Mouse (Mus musculus): ENCODE measurements at regions not wholly inside any gene's neighbourhood (a gene's known extent, or its start where the extent isn't known, plus 50 kb on each side); places are given as distances from the start of the nearest gene placed in this dataset.

- Histone ChIP-seq H3K4me1 (replicated peaks; ENCODE audit: control insufficient read depth in 2 of 2, insufficient read depth in 2 of 2, low read length in 1 of 2) (no peaks in the 10 kb centered on the region), H3K27me3 (ENCODE audit: control insufficient read depth, insufficient read depth, low read length) (no peaks in the 10 kb centered on the region), H3K27ac (no peak overlapping the region), H3K9me3 (ENCODE audit: control insufficient read depth, low read length) (no peaks in the 10 kb centered on the region), H3K9ac (replicated peaks) (no peak overlapping the region), H3K4me3 (ENCODE audit: insufficient read depth in 1 of 2, low read depth in 2 of 2, low read length in 2 of 2) (no peak overlapping the region), H3K4me2 (ENCODE audit: low read depth) (no peak overlapping the region), H3K36me3 (replicated peaks; ENCODE audit: control insufficient read depth, insufficient read depth, low read depth) (no peaks in the 10 kb centered on the region)
- 45% methylated on average over 6 of the region's 6 CpGs for WGBS (ENCODE audit: insufficient replicate concordance)
- DNase-seq (ENCODE audit: low read depth in 3 of 3, low spot score in 3 of 3) (no peak), ATAC-seq (ENCODE audit: insufficient read depth) (no peak)
- TF ChIP-seq EP300 (IDR thresholded peaks at IDR 0.05; ENCODE audit: low read depth) (no peak), CTCF (IDR thresholded peaks at IDR 0.05; ENCODE audit: low read depth) (no peak)
These were observed 108.7 kb upstream of the Cp start for GRCm38 (mm10) chr3:19848031-19848735.

DNA sequence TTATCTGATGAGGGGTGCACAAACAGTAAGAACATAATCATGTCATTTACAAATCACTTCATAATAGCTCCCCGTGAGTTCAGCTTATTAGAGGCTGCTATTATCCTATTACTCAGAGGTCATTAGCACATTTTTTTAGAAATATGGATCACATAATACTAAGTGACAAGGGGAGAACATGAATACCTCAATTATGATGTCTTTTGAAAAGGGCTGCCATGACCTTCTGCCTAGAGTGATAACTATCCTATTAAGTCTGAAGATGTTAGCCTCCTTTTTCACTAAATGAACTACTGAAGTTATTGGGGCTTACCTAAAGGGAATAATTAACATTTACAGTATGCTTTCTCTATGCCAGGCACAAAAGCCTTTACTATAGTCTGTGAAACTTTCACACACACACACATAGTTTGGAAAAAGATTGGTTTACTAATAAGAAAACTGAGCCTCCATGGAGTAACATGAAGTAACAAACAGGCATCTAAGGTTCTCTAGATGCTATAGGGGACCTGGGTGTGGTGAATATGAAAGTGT is 108.1 kb upstream of the Cp start:
- DNase-seq (ENCODE audit: low read depth in 3 of 3, low spot score in 3 of 3) (no peak), ATAC-seq (ENCODE audit: insufficient read depth) (no peak)
- no peaks in the 10 kb centered on the region for H3K9me3 ChIP-seq (ENCODE audit: control insufficient read depth, low read length)
- H3K4me1 ChIP-seq (replicated peaks; ENCODE audit: control insufficient read depth in 2 of 2, insufficient read depth in 2 of 2, low read length in 1 of 2) = no peaks in the 10 kb centered on the region
- WGBS (ENCODE audit: insufficient replicate concordance) = 39% methylated on average over 1 of the region's 1 CpGs
- no peak overlapping the region for H3K9ac ChIP-seq (replicated peaks)
- H3K36me3 ChIP-seq (replicated peaks; ENCODE audit: control insufficient read depth, insufficient read depth, low read depth) = no peaks in the 10 kb centered on the region
- H3K27me3 ChIP-seq (ENCODE audit: control insufficient read depth, insufficient read depth, low read length) = no peaks in the 10 kb centered on the region
- TF ChIP-seq EP300 (IDR thresholded peaks at IDR 0.05; ENCODE audit: low read depth) = no peak
- H3K27ac ChIP-seq = no peak overlapping the region
- no peak overlapping the region for H3K4me3 ChIP-seq (ENCODE audit: insufficient read depth in 1 of 2, low read depth in 2 of 2, low read length in 2 of 2)
- no peak overlapping the region for H3K4me2 ChIP-seq (ENCODE audit: low read depth)

DNA sequence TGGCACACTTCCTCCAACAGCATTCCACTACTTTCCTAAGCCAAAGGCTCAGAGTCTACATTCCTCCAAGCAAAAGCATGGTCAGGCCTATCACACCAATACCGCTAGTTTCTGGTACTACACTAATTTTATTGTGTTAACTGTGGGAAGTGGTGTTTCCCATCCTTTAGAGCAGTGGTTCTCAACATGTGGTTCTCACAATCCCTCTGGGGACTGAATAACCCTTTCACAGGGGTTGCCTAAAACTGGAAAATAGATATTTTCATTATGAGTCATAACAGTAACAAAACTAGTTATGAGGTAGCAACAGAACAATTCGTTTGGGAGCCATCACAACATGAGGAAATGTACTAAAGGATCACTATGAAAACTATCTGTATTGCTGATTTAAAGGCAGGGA is 74.2 kb upstream of the Cp start:
- Histone ChIP-seq H3K4me2 (ENCODE audit: low read depth) (no peak overlapping the region), H3K27ac (no peak overlapping the region), H3K27me3 (ENCODE audit: control insufficient read depth, insufficient read depth, low read length) (no peaks in the 10 kb centered on the region), H3K4me3 (ENCODE audit: insufficient read depth in 1 of 2, low read depth in 2 of 2, low read length in 2 of 2) (no peak overlapping the region), H3K9ac (replicated peaks) (no peak overlapping the region), H3K4me1 (replicated peaks; ENCODE audit: control insufficient read depth in 2 of 2, insufficient read depth in 2 of 2, low read length in 1 of 2) (no peaks in the 10 kb centered on the region), H3K36me3 (replicated peaks; ENCODE audit: control insufficient read depth, insufficient read depth, low read depth) (no peaks in the 10 kb centered on the region), H3K9me3 (ENCODE audit: control insufficient read depth, low read length) (no peaks in the 10 kb centered on the region)
- no peak for ATAC-seq (ENCODE audit: insufficient read depth)
- TF ChIP-seq EP300 (IDR thresholded peaks at IDR 0.05; ENCODE audit: low read depth) = no peak
- TF ChIP-seq CTCF (IDR thresholded peaks at IDR 0.05; ENCODE audit: low read depth) = no peak
- WGBS (ENCODE audit: insufficient replicate concordance) = 61% methylated on average over 2 of the region's 2 CpGs
- no peak for DNase-seq (ENCODE audit: low read depth in 3 of 3, low spot score in 3 of 3)

DNA sequence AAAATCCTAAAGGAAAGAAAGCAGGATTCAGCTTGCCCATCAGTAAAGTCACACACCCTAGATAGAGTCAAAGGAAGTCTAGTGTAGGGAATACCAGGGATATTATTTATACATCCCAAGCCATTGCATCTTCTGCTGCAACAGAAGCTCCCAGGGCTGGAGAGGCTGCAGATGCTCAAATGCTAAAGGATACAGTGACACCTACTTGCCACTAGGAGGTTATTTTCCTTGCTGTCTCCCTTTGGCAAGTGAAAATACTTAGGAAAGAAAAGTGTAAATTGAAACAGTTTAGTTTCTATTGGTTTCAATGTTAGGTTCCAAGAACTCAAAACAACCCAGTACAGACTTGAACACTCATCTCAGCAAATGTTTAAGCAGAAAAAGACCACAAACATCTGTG is 68.4 kb upstream of the Cp start:
- no peaks in the 10 kb centered on the region for H3K36me3 ChIP-seq (replicated peaks; ENCODE audit: control insufficient read depth, insufficient read depth, low read depth)
- H3K9me3 ChIP-seq (ENCODE audit: control insufficient read depth, low read length) = no peaks in the 10 kb centered on the region
- peaks cover 0 to 5% of the 10 kb centered on the region in 2 experiments; a peak in 2 of 4 replicates for H3K4me1 ChIP-seq (replicated peaks; ENCODE audit: control insufficient read depth in 2 of 2, insufficient read depth in 2 of 2, low read length in 1 of 2)
- H3K9ac ChIP-seq (replicated peaks) = no peak overlapping the region
- ATAC-seq (ENCODE audit: insufficient read depth) (no peak), DNase-seq (ENCODE audit: low read depth in 3 of 3, low spot score in 3 of 3) (no peak)
- no peaks in the 10 kb centered on the region for H3K27me3 ChIP-seq (ENCODE audit: control insufficient read depth, insufficient read depth, low read length)
- no peak overlapping the region for H3K4me2 ChIP-seq (ENCODE audit: low read depth)
- no peak overlapping the region for H3K4me3 ChIP-seq (ENCODE audit: insufficient read depth in 1 of 2, low read depth in 2 of 2, low read length in 2 of 2)
- no peak overlapping the region for H3K27ac ChIP-seq
- no peak for TF ChIP-seq EP300 (IDR thresholded peaks at IDR 0.05; ENCODE audit: low read depth)
- no peak; the same call in 1 of the 2 replicates for TF ChIP-seq CTCF (IDR thresholded peaks at IDR 0.05; ENCODE audit: low read depth)

DNA sequence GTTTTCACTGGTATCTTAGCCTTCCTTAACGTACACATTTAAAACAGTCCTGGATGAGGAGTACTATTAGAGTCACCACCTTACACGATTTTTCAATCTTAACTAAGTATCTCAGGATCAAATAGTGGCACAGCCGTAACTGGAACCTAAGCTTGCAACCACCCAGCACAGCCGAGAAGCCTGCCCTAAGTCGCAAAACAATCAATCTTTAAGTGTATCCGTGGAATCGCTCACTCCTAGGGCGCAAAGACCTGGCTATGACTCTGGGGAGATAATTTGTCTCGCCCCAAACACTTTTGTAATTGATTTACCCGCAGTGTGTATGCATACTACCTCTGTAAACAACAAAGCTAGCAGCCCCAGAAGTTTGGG is 62.6 kb upstream of the Cp start:
- H3K27me3 ChIP-seq (ENCODE audit: control insufficient read depth, insufficient read depth, low read length) = no peaks in the 10 kb centered on the region
- H3K9ac ChIP-seq (replicated peaks) = peak overlapping the region; percentile 84
- H3K4me3 ChIP-seq (ENCODE audit: insufficient read depth in 1 of 2, low read depth in 2 of 2, low read length in 2 of 2) = peak overlapping the region; percentile 84 to 86
- H3K36me3 ChIP-seq (replicated peaks; ENCODE audit: control insufficient read depth, insufficient read depth, low read depth) = no peaks in the 10 kb centered on the region
- H3K9me3 ChIP-seq (ENCODE audit: control insufficient read depth, low read length) = no peaks in the 10 kb centered on the region
- H3K4me2 ChIP-seq (ENCODE audit: low read depth) = peak overlapping the region; percentile 91
- DNase-seq (ENCODE audit: low read depth in 3 of 3, low spot score in 3 of 3) (no peak), ATAC-seq (ENCODE audit: insufficient read depth) (peak; percentile 66)
- H3K27ac ChIP-seq = no peak overlapping the region
- peaks cover 0 to 11% of the 10 kb centered on the region in 2 experiments; a peak in 2 of 4 replicates for H3K4me1 ChIP-seq (replicated peaks; ENCODE audit: control insufficient read depth in 2 of 2, insufficient read depth in 2 of 2, low read length in 1 of 2)
- TF ChIP-seq CTCF (IDR thresholded peaks at IDR 0.05; ENCODE audit: low read depth) = no peak
- TF ChIP-seq EP300 (IDR thresholded peaks at IDR 0.05; ENCODE audit: low read depth) = no peak
- WGBS (ENCODE audit: insufficient replicate concordance) = 4% methylated on average over 10 of the region's 10 CpGs

Data from liver, embryonic 14.5 days (tissue).